Mouse (Mus musculus) liver, embryonic 14.5 days (tissue): Measurements from ENCODE around the gene Ehd4. TPM values are rescaled to one million over a fixed set of nuclear protein-coding genes. Genes with fewer than 3 reads are reported as not detected.

Source experiments
- ATAC-seq: fragments of 200-750 bp; cut with Nextera tagmentation; 2 replicates; pipeline ENCODE4 v1.8.0; 2017; ENCODE audit warnings: moderate number of reproducible peaks, mild to moderate bottlenecking, moderate library complexity; ENCODE audit not compliant: insufficient read depth
- DNase-seq, 3 experiments: peaks; one replicate each; pipeline ENCODE4 v3.0.0-alpha.2; 2012 to 2013; ENCODE audit warnings: low read depth in 3 of 3, low spot score in 3 of 3
- H3K27ac ChIP-seq: fragments of 300-500 bp; sonication (generic); 2 replicates; pipeline ENCODE4 v1.5.1; 2014; ENCODE audit warnings: moderate library complexity, mild to moderate bottlenecking, control low read depth, inconsistent platforms
- H3K27me3 ChIP-seq: fragments of 300-500 bp; sonication (generic); 2 replicates; pipeline ENCODE4 v1.6.1; 2014; ENCODE audit warnings: mild to moderate bottlenecking, low read length, moderate library complexity; ENCODE audit not compliant: control insufficient read depth, insufficient read depth
- H3K36me3 ChIP-seq: fragments of 300-500 bp; sonication (generic); replicated peaks from 2 replicates; pipeline ENCODE4 v1.6.1; 2014; ENCODE audit warnings: low read depth; ENCODE audit not compliant: control insufficient read depth, insufficient read depth
- H3K4me1 ChIP-seq, 2 experiments: fragments of 200-500 bp in 1 of 2; fragments of 300-500 bp in 1 of 2; sonication (generic) in 1 of 2; replicated peaks; 2 replicates each; pipeline ENCODE4 v1.6.1; 2012 to 2014; ENCODE audit warnings: antibody characterized with exemption in 1 of 2, inconsistent platforms in 1 of 2, low read length in 1 of 2; ENCODE audit not compliant: control insufficient read depth in 2 of 2, insufficient read depth in 2 of 2
- H3K4me2 ChIP-seq: fragments of 300-500 bp; sonication (generic); 2 replicates; pipeline ENCODE4 v1.6.1; 2014; ENCODE audit warnings: low read depth, mild to moderate bottlenecking, control low read depth, moderate library complexity
- H3K4me3 ChIP-seq, 2 experiments: fragments of 200-500 bp in 1 of 2; fragments of 300-500 bp in 1 of 2; sonication (generic) in 1 of 2; 2 replicates each; pipeline ENCODE4 v1.5.1; 2012 to 2014; ENCODE audit warnings: low read depth in 2 of 2, low read length in 2 of 2, mild to moderate bottlenecking in 2 of 2, control low read depth in 1 of 2, inconsistent platforms in 1 of 2, moderate library complexity in 1 of 2; ENCODE audit not compliant: insufficient read depth in 1 of 2
- H3K9ac ChIP-seq: fragments of 300-500 bp; sonication (generic); replicated peaks from 2 replicates; pipeline ENCODE4 v1.6.1; 2014; ENCODE audit warnings: mild to moderate bottlenecking, control low read depth, moderate library complexity
- H3K9me3 ChIP-seq: fragments of 300-500 bp; sonication (generic); 2 replicates; pipeline ENCODE4 v1.6.1; 2016; ENCODE audit warnings: low read length, mixed read lengths; ENCODE audit not compliant: control insufficient read depth
- CTCF ChIP-seq: IDR thresholded peaks from 2 replicates; pipeline ENCODE4 v1.5.1; 2016; ENCODE audit warnings: antibody characterized with exemption, low read depth, control low read depth
- EP300 ChIP-seq: IDR thresholded peaks from 2 replicates; pipeline ENCODE4 v1.6.1; 2016; ENCODE audit warnings: antibody characterized with exemption, low read depth
- WGBS: fragments of 180-500 bp; shearing (Covaris S2); extraction: QIAGEN DNeasy Blood & Tissue Kit; methylation state at CpG from one replicate; pipeline ENCODE4 v1.1.7; 2014; ENCODE audit not compliant: insufficient replicate concordance; 5-methylcytosine and 5-hydroxymethylcytosine counted together
- polyA plus RNA-seq, 2 experiments: library from polyadenylated mRNA; depleted of rRNA in 1 of 2; stranded (reverse) in 1 of 2; unstranded in 1 of 2; fragments of >200 nt; fragmentation: Nextera tagmentation in 1 of 2; extraction: Ambion mirVana in 1 of 2; gene quantifications; 2 replicates each; pipeline versions ENCODE4 v1.2.1 to v1.2.3; 2012 to 2014

Ehd4 gene
- polyA plus RNA-seq, 2 experiments = 6.8 to 15.9 TPM

GRCm38 (mm10) chr2:120126408-120126807, 28.0 kb downstream of the Ehd4 start:
- DNase-seq = no peak
- WGBS = 67% methylated on average over 4 of the region's 4 CpGs
- Histone ChIP-seq H3K36me3 (no peaks in the 10 kb centered on the region), H3K9me3 (no peaks in the 10 kb centered on the region), H3K27ac (no peak overlapping the region), H3K4me3 (no peak overlapping the region), H3K4me1 (peaks cover 0 to 17% of the 10 kb centered on the region in 2 experiments; a peak in 2 of 4 replicates), H3K9ac (no peak overlapping the region), H3K27me3 (no peaks in the 10 kb centered on the region), H3K4me2 (no peak overlapping the region)
- TF ChIP-seq CTCF = no peak
- TF ChIP-seq EP300 = no peak
- no peak for ATAC-seq

- DNase-seq = no peak
- no peaks in the 10 kb centered on the region for H3K27me3 ChIP-seq
- H3K4me2 ChIP-seq = no peak overlapping the region
- H3K36me3 ChIP-seq = no peaks in the 10 kb centered on the region
- H3K9ac ChIP-seq = no peak overlapping the region
- TF ChIP-seq EP300 (no peak), CTCF (no peak)
- ATAC-seq = no peak
- no peaks in the 10 kb centered on the region for H3K9me3 ChIP-seq
- H3K4me3 ChIP-seq = no peak overlapping the region
- H3K4me1 ChIP-seq = peaks cover 0 to 17% of the 10 kb centered on the region in 2 experiments; a peak in 2 of 4 replicates
- no peak overlapping the region for H3K27ac ChIP-seq
- 82% methylated on average over 1 of the region's 1 CpGs for WGBS
These were observed 28.9 kb downstream of the Ehd4 start for GRCm38 (mm10) chr2:120125461-120125860.

- Histone ChIP-seq H3K36me3 (no peaks in the 10 kb centered on the region), H3K9ac (no peak overlapping the region), H3K4me2 (no peak overlapping the region), H3K4me1 (peaks cover 0 to 17% of the 10 kb centered on the region in 2 experiments; a peak in 2 of 4 replicates), H3K9me3 (no peaks in the 10 kb centered on the region), H3K27me3 (no peaks in the 10 kb centered on the region), H3K27ac (no peak overlapping the region), H3K4me3 (no peak overlapping the region)
- 76% methylated on average over 2 of the region's 2 CpGs for WGBS
- no peak for DNase-seq
- no peak for ATAC-seq
- TF ChIP-seq EP300 (no peak), CTCF (no peak)
These were observed 29.5 kb downstream of the Ehd4 start for GRCm38 (mm10) chr2:120124946-120125345.

- DNase-seq (no peak), ATAC-seq (no peak)
- H3K36me3 ChIP-seq = no peaks in the 10 kb centered on the region
- H3K27ac ChIP-seq = no peak overlapping the region
- TF ChIP-seq EP300 (no peak), CTCF (no peak)
- no peaks in the 10 kb centered on the region for H3K27me3 ChIP-seq
- WGBS = 62% methylated on average over 1 of the region's 1 CpGs
- H3K4me3 ChIP-seq = no peak overlapping the region
- H3K9ac ChIP-seq = no peak overlapping the region
- H3K4me2 ChIP-seq = no peak overlapping the region
- peaks cover 0 to 15% of the 10 kb centered on the region in 2 experiments; a peak in 2 of 4 replicates for H3K4me1 ChIP-seq
- H3K9me3 ChIP-seq = no peaks in the 10 kb centered on the region
These were observed 30.3 kb downstream of the Ehd4 start for GRCm38 (mm10) chr2:120124096-120124495.

- DNase-seq = no peak
These were observed 31.4 kb downstream of the Ehd4 start for GRCm38 (mm10) chr2:120122983-120123382.

More at GRCm38 (mm10) chr2:120122983-120123382, 31.4 kb downstream of the Ehd4 start:
- Histone ChIP-seq H3K9ac (no peak overlapping the region), H3K27ac (no peak overlapping the region), H3K4me2 (no peak overlapping the region), H3K27me3 (no peaks in the 10 kb centered on the region), H3K4me1 (peaks cover 0 to 4% of the 10 kb centered on the region in 2 experiments; a peak in 2 of 4 replicates), H3K9me3 (no peaks in the 10 kb centered on the region), H3K4me3 (no peak overlapping the region), H3K36me3 (no peaks in the 10 kb centered on the region)
- no peak for ATAC-seq
- TF ChIP-seq CTCF = no peak
- 77% methylated on average over 6 of the region's 6 CpGs for WGBS
